Comparison of ENCODE assay signal across 43 mouse cellular contexts in genomic region chr17:56493841-56494240, GRCm38 (mm10). TPM values are rescaled to one million over a fixed set of nuclear protein-coding genes. Genes with fewer than 3 reads are reported as not detected.
A peak's percentile ranks its signal among the peaks of the same experiment; 100 is the strongest.
DNase-seq lines count a peak whose midpoint lies in the region; ATAC-seq and TF ChIP-seq lines count a peak whose summit lies in the region.
"Had no signal": no experiment of that assay in that cellular context is flagged by ENCODE, and none has a peak within 500 bp of the region (broad histone marks: within the 10 kb centered on the region; RNA-seq: fewer than 3 reads in every experiment).

No protein-coding gene starts in this region.

- no peak overlapping the region for H3K4me3 ChIP-seq in midbrain, embryonic 13.5 days (replicated peaks)
- no peak overlapping the region for H3K4me3 ChIP-seq in hindbrain, postnatal 0 days (ENCODE audit: low read length)
- H3K4me3 ChIP-seq: erythroblast, embryonic 14.5 days; heart, adult 2 months; heart, embryonic 12.5 days; hindbrain, embryonic 13.5 days; limb, embryonic 10.5 days; limb, embryonic 15.5 days; liver, embryonic 13.5 days; megakaryocyte, embryonic 14.5 days; midbrain, embryonic 12.5 days; neural tube, embryonic 13.5 days had no signal

- H3K4me1 ChIP-seq in midbrain, embryonic 13.5 days (replicated peaks) = peaks cover 9% of the 10 kb centered on the region
- H3K4me1 ChIP-seq in hindbrain, postnatal 0 days (ENCODE audit: insufficient read depth, low read length) = peaks cover under 1% of the 10 kb centered on the region; the same call in 1 of the 2 replicates
- H3K4me1 ChIP-seq: heart, embryonic 12.5 days; limb, embryonic 15.5 days; liver, embryonic 13.5 days; megakaryocyte, embryonic 14.5 days had no signal

- no peak for TF ChIP-seq CTCF in hindbrain, postnatal 0 days (IDR thresholded peaks at IDR 0.05; ENCODE audit: low read depth)

- no peaks in the 10 kb centered on the region for H3K36me3 ChIP-seq in midbrain, embryonic 13.5 days
- H3K36me3 ChIP-seq in hindbrain, postnatal 0 days (ENCODE audit: insufficient read depth, low read length) = no peaks in the 10 kb centered on the region
- H3K36me3 ChIP-seq: hindbrain, embryonic 13.5 days; limb, embryonic 10.5 days; limb, embryonic 15.5 days; liver, embryonic 13.5 days; midbrain, embryonic 12.5 days; neural tube, embryonic 13.5 days had no signal

- H3K27me3 ChIP-seq in midbrain, embryonic 13.5 days = no peaks in the 10 kb centered on the region
- no peaks in the 10 kb centered on the region for H3K27me3 ChIP-seq in hindbrain, postnatal 0 days (ENCODE audit: insufficient read depth, low read length)
- H3K27me3 ChIP-seq: heart, embryonic 12.5 days; hindbrain, embryonic 13.5 days; limb, embryonic 15.5 days; neural tube, embryonic 13.5 days had no signal

- intact Hi-C loops in left cerebral cortex, postnatal 36 days (cut with DNase I) = no loop called here

- H3K27ac ChIP-seq in midbrain, embryonic 13.5 days = no peak overlapping the region
- H3K27ac ChIP-seq in hindbrain, postnatal 0 days = no peak overlapping the region
- H3K27ac ChIP-seq: heart, adult 2 months; hindbrain, embryonic 13.5 days; limb, embryonic 10.5 days; limb, embryonic 15.5 days; liver, embryonic 13.5 days; midbrain, embryonic 12.5 days; neural tube, embryonic 13.5 days had no signal

- 96% methylated on average over 2 of the region's 2 CpGs for WGBS in midbrain, embryonic 13.5 days
- WGBS in hindbrain, postnatal 0 days = 100% methylated on average over 2 of the region's 2 CpGs

- no peak overlapping the region for H3K4me2 ChIP-seq in midbrain, embryonic 13.5 days (replicated peaks)
- H3K4me2 ChIP-seq in hindbrain, postnatal 0 days (ENCODE audit: low read depth, low read length) = no peak overlapping the region
- H3K4me2 ChIP-seq: heart, embryonic 12.5 days; hindbrain, embryonic 13.5 days; limb, embryonic 15.5 days; liver, embryonic 13.5 days; midbrain, embryonic 12.5 days; neural tube, embryonic 13.5 days had no signal

- peak; percentile 84 to 86 for DNase-seq in frontal cortex, adult 2 months (ENCODE audit: extremely low spot score in 1 of 2, low spot score in 1 of 2)
- DNase-seq in frontal cortex, postnatal 10 days (ENCODE audit: low spot score in 2 of 2) = no peak
- peak; percentile 78 to 89 for DNase-seq in left cerebral cortex, adult 18-20 months (ENCODE audit: low spot score in 2 of 2)
- DNase-seq in left cerebral cortex, adult 11 months (ENCODE audit: low spot score) = no peak
- DNase-seq in brain, adult 2 months (ENCODE audit: low read depth, low spot score) = peak; percentile 94
- DNase-seq in left cerebral cortex, postnatal 36 days (ENCODE audit: low spot score in 2 of 2) = peak; percentile 79 to 83
- no peak for DNase-seq in hindbrain, postnatal 0 days (ENCODE audit: low spot score)
- DNase-seq: adrenal gland, postnatal 10 days; cerebellum, adult 11 months; cerebellum, adult 9-10 months; forebrain, postnatal 0 days; heart, adult 2 months; heart, postnatal 4 days; kidney, adult 11 months; kidney, postnatal 14 days; liver, embryonic 13.5 days; lung, adult 18-20 months; lung, postnatal 4 days; retina, postnatal 1 day; spleen, adult 18-20 months; thymus, adult 18-20 months; thymus, postnatal 25 days had no signal

- H3K9me3 ChIP-seq in midbrain, embryonic 13.5 days = peaks cover 25% of the 10 kb centered on the region
- peaks cover 8% of the 10 kb centered on the region; the same call in 1 of the 2 replicates for H3K9me3 ChIP-seq in hindbrain, postnatal 0 days (ENCODE audit: low read length)

- no peak for ATAC-seq in midbrain, embryonic 13.5 days
- ATAC-seq in hindbrain, postnatal 0 days = no peak
- ATAC-seq: forebrain, postnatal 0 days; inflammation-experienced regulatory T-cells, adult 6 months; lung, postnatal 0 days; Patski had no signal

- no peak overlapping the region for H3K9ac ChIP-seq in midbrain, embryonic 13.5 days (replicated peaks)
- no peak overlapping the region for H3K9ac ChIP-seq in hindbrain, postnatal 0 days (replicated peaks; ENCODE audit: low read length)
- H3K9ac ChIP-seq: forebrain, postnatal 0 days; heart, embryonic 12.5 days; hindbrain, embryonic 13.5 days; limb, embryonic 15.5 days; liver, embryonic 13.5 days; midbrain, embryonic 12.5 days; neural tube, embryonic 13.5 days had no signal

RNA-seq across cellular contexts. Expression of gene Ptprs, which starts 17.6 kb away (rescaled TPM):
- polyA plus RNA-seq in frontal cortex, adult 2 months (2012; rRNA removed) = 622 and 690 TPM in 2 replicates
- total RNA-seq in left cerebral cortex, adult 18-20 months (2021) = 100 to 1,000 TPM; 588 to 594 TPM
- 100 to 1,000 TPM; 576 to 675 TPM for total RNA-seq in left cerebral cortex, postnatal 36 days (2021)
- polyA plus RNA-seq in midbrain, embryonic 13.5 days (2015; fragmentation: Nextera tagmentation; extraction: Ambion mirVana) = 278 and 317 TPM in 2 replicates
- 869 and 913 TPM in 2 replicates for total RNA-seq in hindbrain, postnatal 0 days (2014; rRNA removed)
- 196 and 198 TPM in 2 replicates for polyA plus RNA-seq in hindbrain, postnatal 0 days (2015; fragmentation: Nextera tagmentation; extraction: Ambion mirVana)

RNA-seq across cellular contexts. Expression of gene Znrf4, which starts 18.4 kb away (rescaled TPM):
- polyA plus RNA-seq in frontal cortex, adult 2 months (2012; rRNA removed) = not detected in 2 replicates
- not detected for total RNA-seq in left cerebral cortex, adult 18-20 months (2021)
- not detected for total RNA-seq in left cerebral cortex, postnatal 36 days (2021)
- 0.17 TPM in 1 of 2 replicates, not detected in the other for polyA plus RNA-seq in midbrain, embryonic 13.5 days (2015; fragmentation: Nextera tagmentation; extraction: Ambion mirVana)
- total RNA-seq in hindbrain, postnatal 0 days (2014; rRNA removed) = not detected in 2 replicates
- polyA plus RNA-seq in hindbrain, postnatal 0 days (2015; fragmentation: Nextera tagmentation; extraction: Ambion mirVana) = not detected in 2 replicates
- total RNA-seq: adrenal gland, postnatal 10 days; common myeloid progenitor, adult 5-6 weeks; forebrain, postnatal 0 days; gastrocnemius, adult 8-10 months; gastrocnemius, postnatal 4 days; heart, adult 2 months; heart, postnatal 4 days; MEL had no signal
- polyA plus RNA-seq: embryonic facial prominence, embryonic 14.5 days; erythroblast, embryonic 14.5 days; forebrain, embryonic 11.5 days; heart, embryonic 12.5 days; heart, postnatal 0 days; hindbrain, embryonic 13.5 days; inflammation-experienced regulatory T-cells, adult 6 months; kidney, embryonic 14.5 days; limb, embryonic 10.5 days; limb, embryonic 15.5 days; liver, embryonic 13.5 days; lung, postnatal 0 days; midbrain, embryonic 12.5 days; neural tube, embryonic 13.5 days; Patski; stomach, embryonic 16.5 days had no signal

Comparison
In these comparisons a context has a peak if more than half of its experiments do, and no peak if none do; other contexts are left out.
1. DNase-seq: peak in frontal cortex, adult 2 months (2 of 2), left cerebral cortex, adult 18-20 months (2 of 2), brain, adult 2 months (single experiment) and left cerebral cortex, postnatal 36 days (2 of 2); none in frontal cortex, postnatal 10 days (0 of 2), left cerebral cortex, adult 11 months (single experiment) and hindbrain, postnatal 0 days (single experiment).